Mouse (Mus musculus) gastrocnemius, postnatal 4 days (tissue): ENCODE results near the gene St3gal3. TPM values are rescaled to one million over a fixed set of nuclear protein-coding genes. Genes with fewer than 3 reads are reported as not detected.

Experiments
- DNase-seq, 2 experiments: peaks; one replicate each; pipeline ENCODE4 v3.0.0; 2021 to 2022; ENCODE audit warnings: low spot score in 2 of 2, mixed read lengths in 2 of 2
- long read RNA-seq, 2 experiments: library from polyadenylated mRNA; stranded (forward); transcript quantifications; one replicate each; pipeline ENCODE4 v2.0.0; 2021
- total RNA-seq, 2 experiments: library from RNA; stranded (reverse); gene quantifications; 2 replicates each; pipeline ENCODE4 v1.2.3; 2021

St3gal3 gene
- total RNA-seq, result 10 to 100 TPM; 34.9 to 37.5 TPM
- long read RNA-seq, experiment 1, transcript St3gal3-201 (12 exons, 2,549 nt), result major isoform, 10 of 23 reads
- long read RNA-seq, experiment 1, partial matches to known transcripts, result 1 of 23 reads
- long read RNA-seq, experiment 1, other reads (novel, unspliced or antisense), result 9 of 23 reads
- long read RNA-seq, experiment 2, transcript St3gal3-201 (12 exons, 2,549 nt), result major isoform, 9 of 24 reads
- long read RNA-seq, experiment 2, partial matches to known transcripts, result 4 of 24 reads
- long read RNA-seq, experiment 2, other reads (novel, unspliced or antisense), result 8 of 24 reads

- peak; percentile 100 for DNase-seq
Observed at GRCm38 (mm10) chr4:118134485-118135365, at the start of gene St3gal3. Gene St3gal3 (minus strand): TSS chr4:118134914.

- no peak for DNase-seq
Observed at GRCm38 (mm10) chr4:118180301-118181080, 45.8 kb upstream of the St3gal3 start.

DNA sequence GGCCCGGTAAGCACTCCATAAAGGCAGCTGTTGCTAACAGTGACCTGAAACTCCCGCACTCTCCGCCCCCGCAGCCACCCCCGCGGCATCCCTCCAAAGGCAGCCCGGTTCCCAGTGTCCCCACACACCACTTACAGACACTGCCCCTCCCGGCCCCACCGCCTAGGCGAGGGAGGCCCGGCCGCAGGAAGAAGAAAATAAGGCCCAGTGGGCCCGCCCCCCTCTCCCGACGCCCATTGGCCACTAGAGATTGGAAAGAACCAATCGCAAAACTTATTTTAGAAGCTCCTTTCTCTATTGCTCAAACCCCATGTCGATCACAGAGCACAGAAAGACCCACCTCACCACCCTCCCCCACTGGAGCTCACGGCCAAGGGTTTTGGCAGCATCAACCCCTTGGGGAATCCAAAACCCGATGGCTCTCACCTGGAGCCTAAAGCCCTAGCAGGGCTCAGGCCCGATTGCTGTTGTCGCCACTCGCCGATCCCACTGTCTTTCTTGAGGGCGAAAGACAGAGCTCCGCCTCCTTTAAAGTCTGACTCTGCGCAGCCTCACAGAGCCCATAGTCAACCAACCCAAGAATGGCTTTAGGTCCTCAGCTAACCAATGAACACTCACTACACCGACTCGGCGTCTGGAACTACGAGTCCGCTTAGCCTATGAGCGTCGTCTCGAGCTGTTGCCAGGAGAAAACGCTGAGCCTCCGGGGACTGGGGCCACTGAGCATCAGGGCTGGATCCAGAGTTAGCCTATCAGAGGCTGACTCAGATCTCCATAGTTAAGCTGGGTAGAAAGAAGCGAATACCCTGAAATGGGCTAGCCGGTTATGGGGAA lies 45.0 kb upstream of the St3gal3 start, which contains the start of gene Kdm4a:
Kdm4a (minus strand) TSS at position 577 of the 834 bp plus-strand sequence.
- DNase-seq, result peak; percentile 77 to 92

DNA sequence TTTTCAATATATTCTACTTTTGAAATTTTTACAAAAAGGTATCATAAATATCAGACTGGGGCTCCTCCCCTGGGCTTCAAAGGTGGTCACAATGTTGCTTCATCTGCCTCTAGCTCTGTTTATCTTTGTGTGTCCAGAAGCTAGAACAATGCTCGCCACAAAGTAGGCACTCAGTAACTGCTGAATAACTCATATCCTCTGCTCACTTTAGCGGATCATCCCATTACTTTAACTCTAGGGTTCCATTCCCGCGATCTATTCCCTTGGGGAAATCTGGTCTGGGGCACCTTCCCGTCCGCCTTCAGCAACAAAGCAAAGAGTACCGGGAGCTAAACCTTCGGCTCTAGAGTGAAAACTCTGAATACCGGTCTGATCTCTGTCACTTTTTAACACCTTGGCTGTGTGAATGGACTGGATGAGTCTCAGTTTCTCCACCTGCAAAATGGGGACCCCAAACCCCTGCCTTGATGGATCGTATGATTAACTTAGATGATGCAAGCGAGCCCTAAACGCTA lies 44.3 kb upstream of the St3gal3 start:
- DNase-seq, result no peak

GRCm38 (mm10) chr4:118172461-118172860 lies 37.7 kb upstream of the St3gal3 start:
- DNase-seq, result no peak

GRCm38 (mm10) chr4:118171006-118171405 lies 36.3 kb upstream of the St3gal3 start:
- DNase-seq, result no peak

DNA sequence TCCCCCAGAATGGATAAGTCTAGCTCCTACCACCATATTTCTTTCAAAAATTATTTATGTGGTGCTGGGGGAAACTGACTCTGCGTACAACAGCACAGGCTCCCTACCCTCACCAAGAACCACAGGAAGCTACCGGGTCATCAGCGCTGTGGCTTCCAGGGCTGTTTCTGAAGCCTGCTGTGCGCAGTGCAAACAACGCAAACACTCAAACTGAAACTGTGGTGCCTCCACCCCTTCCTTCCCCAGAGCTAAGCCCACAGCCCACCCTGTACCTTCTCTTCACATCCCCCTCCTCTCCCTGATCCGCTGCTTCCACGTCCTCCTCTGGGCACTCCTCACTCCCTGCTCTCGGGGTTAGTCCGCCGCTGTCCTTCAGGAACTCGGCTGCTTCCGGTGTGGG lies 27.4 kb upstream of the St3gal3 start:
- DNase-seq, result no peak

- no peak for DNase-seq
Observed at GRCm38 (mm10) chr4:118157666-118158065, 23.0 kb upstream of the St3gal3 start.

DNA sequence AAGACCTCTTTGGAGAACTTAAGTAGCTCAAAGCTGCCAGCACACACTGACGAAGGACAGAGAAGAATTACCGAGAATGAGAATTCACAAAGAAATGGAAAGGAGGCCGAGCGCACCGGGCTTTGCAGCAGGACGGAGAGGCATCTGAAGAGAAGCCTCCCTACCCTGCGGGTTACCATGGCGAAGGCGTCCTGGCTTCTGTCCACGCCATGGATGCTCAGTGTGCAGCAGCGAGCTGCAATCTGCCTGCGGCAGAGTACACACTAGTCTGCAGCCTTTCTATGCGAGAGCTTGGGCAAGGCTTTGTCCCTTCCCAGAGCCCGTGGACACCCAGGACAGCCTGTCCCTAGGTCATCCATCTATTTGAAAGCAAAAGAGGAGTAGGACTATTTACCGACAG lies 21.8 kb upstream of the St3gal3 start:
- no peak for DNase-seq

GRCm38 (mm10) chr4:118154889-118155288 lies 20.2 kb upstream of the St3gal3 start:
- no peak for DNase-seq

GRCm38 (mm10) chr4:118152020-118152785 lies 17.5 kb upstream of the St3gal3 start:
- DNase-seq, result no peak

DNA sequence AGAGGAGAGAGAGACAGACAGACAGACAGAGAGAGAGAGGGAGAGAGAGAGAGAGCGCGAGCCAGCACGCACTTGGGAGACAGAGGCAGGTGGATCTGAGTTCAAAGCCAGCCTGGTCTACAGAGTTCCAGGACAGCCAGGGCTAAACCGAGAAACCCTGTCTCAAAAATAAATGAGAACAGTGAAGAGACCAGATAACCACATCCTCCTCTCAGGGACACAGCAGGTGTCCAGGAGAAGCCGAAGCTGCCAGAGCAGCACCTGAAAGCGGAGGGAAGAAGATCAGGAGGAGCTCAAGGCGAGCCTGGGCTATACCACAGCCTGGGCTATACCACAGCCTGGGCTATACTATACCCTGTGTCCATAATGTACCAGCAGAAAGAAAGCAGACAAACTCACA lies 16.1 kb upstream of the St3gal3 start:
- DNase-seq, result no peak

DNA sequence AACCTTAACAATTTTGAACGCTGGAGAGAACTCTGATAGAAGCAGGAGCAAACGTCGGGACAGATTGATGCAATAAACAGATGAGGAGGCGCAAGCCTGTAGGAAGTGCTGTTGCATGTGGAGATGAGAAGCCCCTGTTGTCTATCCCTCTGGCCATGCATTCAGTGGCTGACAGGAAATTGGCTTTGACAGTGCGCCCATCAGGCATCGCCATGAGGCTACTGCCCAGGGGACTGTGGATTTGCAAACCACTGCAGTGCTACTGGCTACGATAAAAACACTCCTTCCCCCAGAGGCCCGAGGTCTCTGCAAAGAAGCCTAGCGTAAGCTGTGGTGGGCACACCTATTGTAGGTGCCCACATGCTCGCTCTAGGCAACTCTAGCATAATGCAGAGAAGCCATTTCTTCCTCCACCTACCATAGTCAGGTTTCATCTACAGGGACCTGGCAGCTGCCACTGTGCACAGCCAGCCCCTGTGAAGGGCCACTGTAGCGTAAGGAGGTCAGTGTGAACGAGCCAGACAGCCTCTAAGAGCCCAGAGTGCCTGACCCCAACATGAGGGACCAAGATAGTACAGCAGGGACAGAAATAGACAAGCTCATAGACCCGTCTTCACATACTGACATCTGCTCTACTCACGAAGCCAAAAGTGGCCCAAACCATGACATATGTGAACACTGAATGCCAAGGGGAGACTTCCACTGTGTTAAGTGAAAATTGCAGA lies 15.4 kb upstream of the St3gal3 start:
- DNase-seq, result no peak

GRCm38 (mm10) chr4:118149055-118149576 lies 14.4 kb upstream of the St3gal3 start:
- no peak for DNase-seq

DNA sequence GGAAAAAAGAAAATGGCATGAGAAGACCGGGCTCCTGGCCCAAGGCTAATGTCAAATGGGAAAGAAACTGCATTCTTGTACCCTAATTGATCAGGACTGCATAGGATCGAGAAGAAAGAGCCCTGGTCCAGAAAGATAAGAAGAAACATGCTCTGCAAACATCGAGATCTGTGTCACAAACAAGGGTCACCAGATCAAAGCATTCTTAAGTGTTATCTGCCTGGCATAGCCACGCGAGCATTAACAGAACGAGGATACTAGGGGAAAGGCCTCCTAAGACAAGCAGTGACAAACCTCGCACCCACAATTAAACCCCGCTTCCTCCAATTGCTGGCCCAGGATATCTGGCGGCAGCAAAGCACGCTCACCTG lies 13.6 kb upstream of the St3gal3 start:
- DNase-seq, result no peak

GRCm38 (mm10) chr4:118147547-118148316 lies 13.0 kb upstream of the St3gal3 start:
- no peak for DNase-seq

DNA sequence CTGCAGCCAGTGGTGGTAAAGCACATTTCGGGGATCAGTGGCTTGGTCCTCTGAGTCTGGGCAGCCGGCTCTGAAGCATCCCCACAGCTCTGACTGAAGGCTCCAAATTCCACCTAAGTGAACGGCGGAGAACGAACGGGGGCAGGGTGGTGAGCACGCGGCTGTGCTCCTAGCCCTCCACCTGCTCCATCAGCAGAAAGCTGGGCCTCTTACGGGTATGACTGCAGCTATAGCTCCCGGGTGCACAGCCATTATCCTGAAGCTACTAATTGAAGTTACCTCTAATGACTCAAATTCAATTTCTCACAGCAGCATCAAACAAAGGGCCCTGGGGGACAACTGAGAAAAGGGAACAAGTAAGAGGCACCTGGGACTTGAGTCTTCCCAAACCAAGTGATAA lies 12.4 kb upstream of the St3gal3 start:
- no peak for DNase-seq

DNA sequence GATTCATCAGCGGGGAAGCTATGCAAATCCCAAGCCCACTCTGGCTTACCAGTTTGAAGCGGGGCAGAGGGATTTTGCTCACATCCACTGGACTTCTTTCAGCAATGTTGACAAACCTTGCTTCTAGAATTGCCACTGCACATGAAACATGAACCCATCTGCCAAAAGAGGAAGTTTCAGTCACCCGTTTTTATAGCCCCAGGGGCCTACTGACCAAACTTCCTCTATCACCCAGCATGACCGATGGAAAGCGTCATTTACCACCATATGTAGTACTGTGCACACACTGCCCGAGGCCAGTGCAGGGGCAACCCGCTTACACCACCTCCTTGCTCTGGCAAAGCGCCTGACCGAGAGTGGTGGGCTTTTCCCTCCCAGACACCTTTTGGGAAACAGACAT lies 9.6 kb upstream of the St3gal3 start:
- no peak for DNase-seq
